Comparison of ENCODE assay signal across 18 mouse cellular contexts in genomic region chr13:48031491-48031890, GRCm38 (mm10).
"Had no signal": no experiment of that assay in that cellular context is flagged by ENCODE, and none has a peak within 500 bp of the region (broad histone marks: within the 10 kb centered on the region; RNA-seq: fewer than 3 reads in every experiment).

No protein-coding gene starts in this region.

- H3K9me3 ChIP-seq: lung, embryonic 15.5 days; midbrain, embryonic 13.5 days; midbrain, embryonic 15.5 days; neural tube, embryonic 12.5 days; stomach, embryonic 15.5 days had no signal

- H3K4me3 ChIP-seq: lung, embryonic 15.5 days; megakaryocyte, embryonic 14.5 days; midbrain, embryonic 13.5 days; midbrain, embryonic 15.5 days; neural tube, embryonic 12.5 days; stomach, embryonic 15.5 days had no signal

- H3K27ac ChIP-seq: lung, embryonic 15.5 days; macrophage; midbrain, embryonic 13.5 days; midbrain, embryonic 15.5 days; neural tube, embryonic 12.5 days; stomach, embryonic 15.5 days; stomach, postnatal 0 days had no signal

- H3K27me3 ChIP-seq: lung, embryonic 15.5 days; megakaryocyte, embryonic 14.5 days; midbrain, embryonic 13.5 days; midbrain, embryonic 15.5 days; neural tube, embryonic 12.5 days; stomach, embryonic 15.5 days had no signal

- H3K9ac ChIP-seq: liver, postnatal 0 days; lung, embryonic 15.5 days; midbrain, embryonic 13.5 days; midbrain, embryonic 15.5 days; neural tube, embryonic 12.5 days; stomach, embryonic 15.5 days had no signal

- H3K4me2 ChIP-seq: lung, embryonic 15.5 days; midbrain, embryonic 11.5 days; midbrain, embryonic 13.5 days; midbrain, embryonic 15.5 days; neural tube, embryonic 12.5 days; stomach, embryonic 15.5 days had no signal

- DNase-seq: liver, postnatal 0 days; lung, adult 2 months; lung, postnatal 14 days; lung, postnatal 36 days; right cerebral cortex, postnatal 14 days; thymus, adult 2 months; thymus, postnatal 25 days; thymus, postnatal 4 days had no signal

- H3K4me1 ChIP-seq: megakaryocyte, embryonic 14.5 days; neural tube, embryonic 12.5 days had no signal

- ATAC-seq: liver, postnatal 0 days; lung, postnatal 0 days; midbrain, embryonic 13.5 days; midbrain, embryonic 15.5 days had no signal

- H3K36me3 ChIP-seq: lung, embryonic 15.5 days; midbrain, embryonic 13.5 days; midbrain, embryonic 15.5 days; neural tube, embryonic 12.5 days; stomach, embryonic 15.5 days had no signal
